Mouse (Mus musculus) embryo, embryonic 11 days (tissue): Measurements from ENCODE around the gene Erg28.
A peak's percentile ranks its signal among the peaks of the same experiment; 100 is the strongest.

Experiments used
- DNase-seq: peaks from one replicate; pipeline ENCODE4 v3.0.0-alpha.2; 2015

The Erg28 gene

DNA sequence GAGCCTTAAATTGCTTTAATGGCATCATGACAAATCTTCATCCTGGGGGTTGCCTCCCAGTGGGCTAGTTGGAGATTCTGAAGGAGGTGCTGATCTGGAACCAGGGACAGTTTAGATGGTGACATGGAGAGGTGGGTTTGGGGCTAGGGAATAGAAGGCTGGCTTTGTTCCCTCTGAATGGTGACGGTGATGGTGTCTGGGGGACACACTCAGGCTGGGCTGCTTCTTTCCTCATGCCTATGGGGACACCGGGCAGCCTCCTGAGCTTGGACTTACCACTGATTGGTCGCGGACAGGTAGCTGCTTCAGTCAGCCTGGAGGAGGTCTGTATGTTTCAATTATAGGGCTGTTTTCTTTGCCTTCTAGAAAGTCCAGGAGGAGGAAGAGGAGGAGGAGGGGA lies 12.7 kb downstream of the Erg28 start:
- DNase-seq = no peak

DNA sequence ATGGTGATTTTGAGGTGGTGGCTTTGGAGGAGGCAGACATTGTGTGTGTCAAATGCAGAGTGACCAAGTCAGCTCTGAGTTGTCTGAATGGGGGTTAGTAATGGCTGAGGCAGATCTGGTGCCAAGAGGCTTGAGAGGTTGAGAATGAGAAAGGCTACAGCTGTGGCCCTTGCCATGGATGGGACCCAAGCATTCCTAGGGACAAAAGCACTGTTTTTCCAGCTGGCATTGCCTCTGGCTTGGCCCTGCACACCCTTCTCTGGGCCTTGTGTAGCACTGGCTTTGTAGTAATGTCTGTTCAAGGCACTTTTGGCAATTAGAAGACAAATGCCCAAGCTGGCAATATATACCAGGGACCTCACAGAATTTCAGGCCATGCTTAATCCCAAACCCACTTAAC lies 13.4 kb downstream of the Erg28 start:
- no peak for DNase-seq

DNA sequence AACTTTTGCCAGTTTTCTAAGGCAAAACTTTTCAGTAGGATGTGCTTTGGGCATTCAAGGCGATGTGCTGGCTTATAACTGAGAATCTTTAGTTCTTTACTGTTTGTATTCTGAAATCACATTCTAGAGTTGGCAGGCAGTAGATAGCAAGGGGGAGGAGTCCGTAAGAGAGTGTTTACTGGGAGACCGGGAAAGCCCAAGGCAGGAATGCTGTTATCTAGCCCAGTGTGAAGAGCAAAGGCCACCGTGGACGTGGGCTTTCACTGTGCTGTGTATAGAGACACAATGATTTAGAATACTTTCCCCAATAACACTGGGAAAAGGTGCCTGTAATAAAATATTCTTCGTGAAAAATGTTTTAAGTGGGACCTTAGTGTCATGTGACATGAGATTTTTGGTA lies 14.6 kb downstream of the Erg28 start:
- no peak for DNase-seq

DNA sequence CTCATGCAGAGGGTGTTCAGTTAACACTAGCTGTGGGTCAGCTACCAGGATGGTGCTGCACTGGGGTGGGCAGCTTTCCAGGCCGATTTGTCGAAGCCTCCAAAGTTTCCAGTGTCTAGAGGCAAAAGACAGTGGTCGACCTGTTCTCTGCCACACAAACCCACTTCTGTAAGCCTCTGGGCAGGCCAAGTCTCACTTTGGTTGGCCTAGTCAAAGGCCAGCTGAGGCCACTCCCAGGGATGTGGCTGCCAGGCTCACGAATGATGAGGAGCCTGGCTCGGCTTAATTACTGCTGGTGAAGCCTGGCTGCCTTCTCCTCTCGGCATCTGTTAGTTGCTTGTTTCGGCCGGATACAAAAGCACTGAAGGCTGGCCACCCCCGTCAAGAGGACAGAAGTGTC lies 24.3 kb downstream of the Erg28 start:
- DNase-seq = peak; percentile 13

DNA sequence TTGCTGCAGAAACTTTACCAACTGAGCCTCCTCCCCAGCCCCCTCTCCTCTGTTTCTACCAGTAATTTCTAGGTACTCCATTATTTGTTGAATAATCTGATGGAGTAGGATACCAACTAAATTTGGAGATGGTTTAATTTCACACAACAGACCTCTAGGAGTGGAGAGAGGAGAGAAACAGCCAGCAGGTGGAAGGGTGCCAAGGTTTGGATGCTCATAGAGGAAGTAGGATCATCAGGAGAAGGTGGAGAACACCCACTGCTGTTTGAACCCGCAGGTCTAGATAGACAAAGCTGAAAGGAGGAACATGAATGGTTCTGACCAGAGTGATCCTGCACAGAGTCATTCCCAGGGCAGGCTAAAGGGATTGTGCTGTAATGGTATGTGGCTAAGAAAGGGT lies 28.8 kb downstream of the Erg28 start:
- no peak for DNase-seq

DNA sequence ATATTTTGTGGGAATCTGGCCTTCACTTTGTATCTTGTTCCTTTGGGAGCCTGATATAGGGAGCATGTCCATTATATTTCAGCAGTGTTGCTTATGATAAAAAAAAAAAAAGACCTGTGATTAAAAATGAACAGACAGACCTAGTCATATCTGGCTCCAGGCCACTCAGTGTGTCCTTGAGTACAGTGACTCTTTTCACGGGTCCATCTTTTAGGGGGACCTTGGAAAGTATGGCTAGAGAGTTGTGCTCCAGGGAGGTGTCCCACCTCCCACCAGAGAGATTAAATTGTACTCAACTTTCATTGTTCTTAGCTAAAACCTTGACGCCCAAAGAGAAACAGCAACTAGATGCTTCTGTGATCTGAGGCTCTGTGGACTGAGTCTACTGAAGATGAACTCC lies 30.3 kb downstream of the Erg28 start:
- no peak for DNase-seq

DNA sequence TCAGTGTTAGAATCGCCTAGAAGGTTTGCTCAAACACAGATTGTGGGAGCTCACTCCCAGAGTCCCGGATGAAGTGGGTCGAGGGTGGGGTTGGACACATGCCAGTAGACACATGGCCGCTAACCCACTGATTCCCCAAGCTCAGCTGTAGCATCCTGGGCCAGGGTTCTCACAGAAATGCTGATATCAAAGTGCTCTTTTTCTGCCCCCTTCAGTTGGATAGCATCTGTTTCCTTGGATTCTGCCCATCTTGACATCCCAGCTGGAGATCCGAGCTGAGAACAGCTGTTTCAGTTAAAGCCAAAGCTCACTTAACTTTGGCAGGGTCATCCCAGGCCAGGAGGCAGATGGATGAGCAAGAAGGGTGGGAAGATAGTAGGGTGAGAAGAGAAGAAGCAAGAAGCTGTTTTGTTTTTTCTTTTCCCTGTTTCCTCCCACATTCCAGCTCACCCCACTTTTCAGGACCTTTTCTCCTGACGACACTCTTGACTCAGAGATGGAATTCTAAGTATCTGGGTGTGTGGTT lies 31.5 kb downstream of the Erg28 start:
- peak; percentile 19 for DNase-seq

DNA sequence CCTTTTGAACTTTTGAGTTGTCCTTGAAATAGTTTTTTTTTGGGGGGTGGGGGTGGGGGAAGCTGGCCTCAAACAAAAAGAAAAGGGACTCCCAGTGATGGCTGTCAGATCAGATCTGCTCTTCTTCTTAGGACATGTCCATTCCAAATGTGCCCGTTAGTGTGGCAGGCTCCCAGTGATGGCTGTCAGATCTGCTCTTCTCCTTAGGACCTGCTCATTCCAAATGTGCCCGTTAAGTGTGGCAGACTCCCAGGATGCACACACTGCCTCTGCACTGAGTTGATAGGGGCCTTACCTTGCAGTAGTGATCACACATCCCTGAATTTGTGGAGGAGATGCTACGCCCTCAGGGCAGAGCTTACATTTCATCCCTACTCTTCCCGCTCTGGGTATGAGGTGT lies 32.2 kb downstream of the Erg28 start:
- no peak for DNase-seq

DNA sequence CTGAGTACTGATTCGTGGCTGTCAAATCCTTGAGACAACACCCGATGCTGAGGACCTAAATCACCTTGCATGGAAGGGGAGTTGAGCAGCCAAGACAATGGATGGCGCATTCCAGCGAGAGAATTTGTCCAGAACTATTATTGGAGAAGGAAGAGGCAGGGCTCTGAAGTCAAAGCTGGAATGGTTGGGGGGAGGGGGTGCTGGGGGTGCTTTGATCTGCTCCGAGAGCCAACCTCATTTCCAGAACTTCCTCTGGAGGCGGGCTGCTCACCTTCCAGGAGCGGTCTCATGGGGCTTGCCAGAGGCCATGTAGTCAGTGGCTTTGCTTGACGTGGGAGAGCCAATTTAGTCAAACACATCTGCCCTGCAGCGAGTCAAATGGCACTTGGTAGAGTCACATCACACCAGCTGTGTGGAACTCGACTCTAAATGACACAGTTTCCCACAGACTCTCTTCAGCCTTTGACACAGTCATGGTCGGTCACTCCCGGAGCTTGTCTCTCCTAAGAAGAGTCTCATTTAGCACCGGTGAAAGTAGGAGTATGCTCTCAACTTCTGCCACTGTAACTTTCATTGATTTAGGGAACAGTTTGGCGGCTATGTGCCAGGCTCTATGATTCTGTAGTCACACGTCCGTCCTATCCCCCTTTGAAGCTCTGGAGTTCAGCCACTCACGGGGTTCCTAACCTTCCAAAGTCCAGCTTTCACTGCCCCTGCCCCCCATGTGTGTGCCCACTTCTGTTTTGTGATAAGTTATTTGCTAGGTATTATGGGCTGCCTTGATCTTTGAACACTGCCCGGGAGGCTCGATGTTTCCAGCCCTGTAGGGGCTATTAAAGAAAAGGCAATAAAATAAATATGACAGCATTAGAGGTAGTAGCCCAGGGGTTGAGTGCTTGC lies 39.2 kb downstream of the Erg28 start:
- DNase-seq = peak; percentile 19

DNA sequence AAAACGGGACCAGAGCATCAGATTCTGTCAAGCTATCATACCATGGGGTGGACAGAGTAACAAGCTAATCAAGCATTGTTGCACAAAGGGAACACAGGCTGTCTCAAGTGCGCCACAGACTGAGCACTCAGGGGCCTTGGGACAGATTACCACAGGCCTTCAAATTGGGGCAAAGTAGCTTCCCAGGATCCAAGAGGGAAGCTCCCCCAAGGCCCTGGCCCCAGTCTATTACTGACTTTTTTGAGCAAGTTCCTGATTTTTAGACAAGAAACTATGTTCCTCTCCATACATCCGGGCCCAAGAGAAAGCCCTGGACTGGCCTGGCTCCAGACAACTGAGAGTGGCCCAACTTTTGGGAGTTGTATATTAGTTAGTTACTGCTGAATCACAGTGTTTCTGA lies 42.7 kb downstream of the Erg28 start:
- no peak for DNase-seq

DNA sequence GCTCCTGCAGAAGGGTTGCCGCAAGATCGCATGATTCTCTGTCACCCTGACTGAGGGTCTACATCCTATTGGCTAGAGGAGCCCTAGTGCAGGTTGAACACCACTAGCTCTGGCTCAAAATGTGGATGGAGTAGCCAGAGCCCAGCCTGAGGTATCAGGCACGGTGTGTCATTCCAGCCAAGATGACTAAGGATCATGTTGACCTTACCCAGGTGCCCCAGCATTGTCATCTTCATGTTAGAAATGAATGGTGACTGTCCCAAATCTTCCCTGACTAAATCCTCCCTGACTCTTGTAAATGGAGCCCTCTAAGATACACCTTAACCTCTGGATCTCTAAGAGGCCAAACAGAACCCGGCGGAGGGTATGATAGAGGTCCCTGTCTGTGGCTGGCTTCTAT lies 44.6 kb downstream of the Erg28 start:
- DNase-seq = no peak

DNA sequence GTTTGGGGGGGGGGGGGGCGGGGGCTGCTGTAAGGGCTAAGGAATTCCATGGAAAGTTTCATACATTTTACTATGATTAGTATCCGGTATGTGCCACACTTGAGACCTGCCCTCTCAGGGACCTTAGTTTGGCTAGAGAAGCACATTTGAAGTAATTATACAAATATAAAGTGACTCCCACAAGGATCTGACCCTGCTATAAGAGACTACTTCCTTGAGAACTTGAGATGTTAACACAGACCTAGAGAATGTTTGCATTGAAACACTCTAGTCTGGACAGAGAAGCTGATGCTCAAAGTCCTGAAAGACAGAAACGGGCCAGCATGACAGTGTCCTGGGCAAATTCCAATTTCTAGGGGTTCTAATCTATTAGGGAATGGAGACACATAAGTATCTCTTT lies 45.4 kb downstream of the Erg28 start:
- no peak for DNase-seq

DNA sequence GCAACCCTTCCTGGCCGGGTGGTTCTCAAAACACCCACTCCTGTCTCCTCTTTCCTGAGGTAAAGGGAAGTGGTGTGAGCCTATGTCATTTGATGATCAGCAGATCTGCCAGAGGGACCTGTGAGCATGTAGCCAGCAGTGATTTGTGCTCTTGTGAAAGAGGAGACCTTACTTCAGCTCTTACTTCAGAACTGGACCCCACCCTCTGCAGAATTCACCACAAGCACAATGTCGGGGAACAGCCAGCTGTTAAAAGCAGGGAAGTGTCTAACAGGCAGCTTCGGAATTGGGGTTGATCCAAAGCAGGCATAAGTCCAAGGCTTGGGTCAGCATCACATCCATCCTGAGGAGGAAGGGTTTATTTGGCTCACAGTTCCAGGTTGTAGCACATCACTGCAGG lies 53.0 kb downstream of the Erg28 start:
- no peak for DNase-seq

DNA sequence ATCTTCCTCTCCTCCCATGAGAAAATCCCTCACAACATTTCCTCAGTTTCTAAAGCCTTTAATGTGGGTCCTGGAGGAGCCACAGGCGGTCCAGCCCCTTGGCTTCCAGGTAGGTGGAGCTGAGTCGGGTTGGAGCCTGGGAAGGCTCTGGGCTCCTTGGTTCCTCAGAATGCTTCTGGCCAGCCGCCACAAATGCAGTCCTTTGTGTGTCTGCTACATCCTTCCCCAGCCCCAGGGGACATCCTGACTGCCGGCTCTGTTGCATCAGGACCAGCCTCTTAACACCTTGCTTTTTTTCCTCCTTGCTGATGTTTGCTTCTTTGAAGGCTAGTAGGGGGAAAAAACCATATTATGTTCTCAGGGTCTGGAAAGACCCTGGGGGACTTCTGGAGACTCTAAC lies 56.6 kb downstream of the Erg28 start:
- DNase-seq = no peak

DNA sequence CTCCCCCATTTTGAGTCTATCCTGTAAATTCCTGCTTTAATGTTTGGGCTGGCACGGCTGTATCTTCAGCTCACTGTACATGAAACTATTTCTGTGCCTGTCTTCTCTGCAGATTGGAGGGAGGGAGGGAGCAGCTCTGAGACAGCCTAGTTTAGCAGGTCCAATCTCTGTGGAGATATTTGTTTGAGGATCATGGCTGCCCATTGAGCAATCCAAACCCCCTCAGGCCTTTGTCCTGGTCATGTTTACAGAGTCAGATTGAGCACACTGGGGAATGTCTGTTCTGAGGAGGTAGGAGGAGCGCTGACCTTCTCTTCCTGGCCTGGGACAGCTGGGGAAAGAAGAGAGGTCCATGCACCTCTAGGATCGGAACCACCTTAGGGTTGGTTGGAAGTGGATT lies 58.1 kb downstream of the Erg28 start:
- DNase-seq = no peak
